Mouse (Mus musculus): Measurements from ENCODE around the gene Gm13101. TPM values are rescaled to one million over a fixed set of nuclear protein-coding genes. Genes with fewer than 3 reads are reported as not detected.

Gene Gm13101
- not detected for polyA plus RNA-seq (2014; fragmentation: Illumina TruSeq; extraction: RNeasy Lipid Tissue Mini Kit (QIAGEN cat#74804); ENCODE audit: low read depth, low replicate concordance)

DNA sequence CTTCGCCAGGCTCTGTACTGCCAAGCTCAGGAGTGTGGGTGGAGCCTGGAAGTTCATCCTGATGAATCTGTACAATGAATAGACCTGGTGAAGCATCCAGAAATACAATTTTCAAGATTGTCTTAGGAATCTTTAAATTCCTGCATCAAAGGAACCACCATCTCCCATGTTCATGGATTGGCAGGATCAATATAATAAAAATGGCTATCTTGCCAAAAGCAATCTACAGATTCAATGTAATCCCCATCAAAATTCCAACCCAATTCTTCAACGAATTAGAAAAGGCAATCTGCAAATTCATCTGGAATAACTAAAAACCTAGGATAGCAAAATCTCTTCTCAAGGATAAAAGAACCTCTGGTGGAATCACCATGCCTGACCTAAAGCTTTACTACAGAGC is at the start of gene Gm13101:
TSS of gene Gm13101 (minus strand) at position 101 of the 400 bp plus-strand sequence.

DNA sequence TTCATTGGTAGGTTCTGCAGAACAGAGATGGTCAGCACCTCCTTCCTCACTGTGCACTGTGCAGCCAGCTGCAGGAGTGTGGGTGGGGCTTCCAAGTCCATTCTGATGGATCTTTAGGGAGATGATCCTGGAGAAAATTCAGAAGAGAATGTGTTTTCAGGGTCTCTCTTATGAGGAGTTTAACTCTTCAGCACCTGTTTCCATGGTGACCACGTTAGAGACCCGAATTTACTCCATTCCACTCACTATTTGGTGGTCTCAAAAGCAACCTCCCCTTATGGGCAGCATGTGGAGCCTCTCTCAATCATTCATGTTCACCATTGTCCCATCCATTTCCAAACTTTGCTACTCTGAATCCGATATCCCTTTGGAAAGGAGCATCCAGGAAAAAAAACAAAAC is 27.5 kb upstream of the Gm13101 start, which contains the start of gene Pramef17:
TSS of gene Pramef17 (minus strand) at position 101 of the 400 bp plus-strand sequence.

DNA sequence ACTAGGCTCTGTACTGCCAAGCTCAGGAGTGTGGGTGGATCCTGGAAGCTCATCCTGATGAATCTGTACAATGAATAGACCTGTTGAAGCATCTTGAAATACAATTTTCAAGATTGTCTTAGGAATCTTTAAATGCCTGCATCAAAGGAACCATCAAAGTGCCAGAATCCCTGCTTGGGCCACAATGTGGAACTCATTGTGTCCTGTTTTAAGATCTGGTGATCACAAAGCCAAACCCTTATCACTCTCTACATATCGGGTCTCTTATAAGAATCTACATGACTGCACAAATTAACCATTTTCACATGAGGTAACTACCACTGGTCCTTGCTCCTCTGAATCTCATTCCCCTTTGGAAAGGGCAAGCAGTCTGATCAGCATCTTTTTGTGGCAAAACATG is 15.8 kb downstream of the Gm13101 start, which contains the start of gene Pramef25:
TSS of gene Pramef25 (minus strand) at position 101 of the 400 bp plus-strand sequence.

Other genes starting within 250 kb of the Gm13101 start
- gene Gm13078, start 247.5 kb downstream of the Gm13101 start, polyA plus RNA-seq (2014; fragmentation: Illumina TruSeq; extraction: RNeasy Lipid Tissue Mini Kit (QIAGEN cat#74804); ENCODE audit: low read depth, low replicate concordance) = not detected
- gene Gm13023, start 177.6 kb downstream of the Gm13101 start, polyA plus RNA-seq (2014; fragmentation: Illumina TruSeq; extraction: RNeasy Lipid Tissue Mini Kit (QIAGEN cat#74804); ENCODE audit: low read depth, low replicate concordance) = not detected
- not detected for gene Gm13084, start 150.9 kb downstream of the Gm13101 start, polyA plus RNA-seq (2014; fragmentation: Illumina TruSeq; extraction: RNeasy Lipid Tissue Mini Kit (QIAGEN cat#74804); ENCODE audit: low read depth, low replicate concordance)
- gene Gm13103, start 120.5 kb downstream of the Gm13101 start, polyA plus RNA-seq (2014; fragmentation: Illumina TruSeq; extraction: RNeasy Lipid Tissue Mini Kit (QIAGEN cat#74804); ENCODE audit: low read depth, low replicate concordance) = not detected
- gene Pramef6, start 66.6 kb downstream of the Gm13101 start, polyA plus RNA-seq (2014; fragmentation: Illumina TruSeq; extraction: RNeasy Lipid Tissue Mini Kit (QIAGEN cat#74804); ENCODE audit: low read depth, low replicate concordance) = not detected
- gene Pramef25, start 15.9 kb downstream of the Gm13101 start, polyA plus RNA-seq (2014; fragmentation: Illumina TruSeq; extraction: RNeasy Lipid Tissue Mini Kit (QIAGEN cat#74804); ENCODE audit: low read depth, low replicate concordance) = not detected
- not detected for gene Pramef17, start 27.4 kb upstream of the Gm13101 start, polyA plus RNA-seq (2014; fragmentation: Illumina TruSeq; extraction: RNeasy Lipid Tissue Mini Kit (QIAGEN cat#74804); ENCODE audit: low read depth, low replicate concordance)
- gene Pramel4, start 92.2 kb upstream of the Gm13101 start, polyA plus RNA-seq (2014; fragmentation: Illumina TruSeq; extraction: RNeasy Lipid Tissue Mini Kit (QIAGEN cat#74804); ENCODE audit: low read depth, low replicate concordance) = not detected
- not detected for gene Gm13102, start 139.5 kb upstream of the Gm13101 start, polyA plus RNA-seq (2014; fragmentation: Illumina TruSeq; extraction: RNeasy Lipid Tissue Mini Kit (QIAGEN cat#74804); ENCODE audit: low read depth, low replicate concordance)
- not detected for gene Oog3, start 195.7 kb upstream of the Gm13101 start, polyA plus RNA-seq (2014; fragmentation: Illumina TruSeq; extraction: RNeasy Lipid Tissue Mini Kit (QIAGEN cat#74804); ENCODE audit: low read depth, low replicate concordance)
- gene Oog2, start 223.8 kb upstream of the Gm13101 start, polyA plus RNA-seq (2014; fragmentation: Illumina TruSeq; extraction: RNeasy Lipid Tissue Mini Kit (QIAGEN cat#74804); ENCODE audit: low read depth, low replicate concordance) = not detected
- not detected for gene C87977, start 246.4 kb upstream of the Gm13101 start, polyA plus RNA-seq (2014; fragmentation: Illumina TruSeq; extraction: RNeasy Lipid Tissue Mini Kit (QIAGEN cat#74804); ENCODE audit: low read depth, low replicate concordance)

All from adipose tissue, adult 10 weeks (tissue).